Mouse (Mus musculus) stomach, postnatal 0 days (tissue): ENCODE measurements around the gene Rassf6. TPM values are rescaled to one million over a fixed set of nuclear protein-coding genes. Genes with fewer than 3 reads are reported as not detected.

Source experiments
- ATAC-seq: fragments of 200-750 bp; cut with Nextera tagmentation; 2 replicates; pipeline ENCODE4 v1.8.0; 2017; ENCODE audit not compliant: low FRiP score, low TSS enrichment
- DNase-seq: peaks from one replicate; pipeline ENCODE4 v3.0.0-alpha.2; 2016; ENCODE audit warnings: low spot score
- H3K27ac ChIP-seq: fragments of 300-500 bp; sonication (generic); replicated peaks from 2 replicates; pipeline ENCODE4 v1.5.1; 2014; ENCODE audit warnings: mild to moderate bottlenecking, control low read depth
- H3K27me3 ChIP-seq: fragments of 300-500 bp; sonication (generic); 2 replicates; pipeline ENCODE4 v1.6.1; 2014; ENCODE audit warnings: low read length; ENCODE audit not compliant: control insufficient read depth, insufficient read depth
- H3K36me3 ChIP-seq: fragments of 300-500 bp; sonication (generic); 2 replicates; pipeline ENCODE4 v1.6.1; 2014; ENCODE audit warnings: low read length, mixed read lengths; ENCODE audit not compliant: control insufficient read depth, insufficient read depth
- H3K4me1 ChIP-seq: fragments of 300-500 bp; sonication (generic); replicated peaks from 2 replicates; pipeline ENCODE4 v1.6.1; 2014; ENCODE audit warnings: antibody characterized with exemption; ENCODE audit not compliant: control insufficient read depth, insufficient read depth
- H3K4me2 ChIP-seq: fragments of 300-500 bp; sonication (generic); replicated peaks from 2 replicates; pipeline ENCODE4 v1.6.1; 2014; ENCODE audit warnings: low read depth, mild to moderate bottlenecking, control low read depth, moderate library complexity
- H3K4me3 ChIP-seq: fragments of 300-500 bp; sonication (generic); 2 replicates; pipeline ENCODE4 v1.5.1; 2014; ENCODE audit warnings: low read depth, low read length, control low read depth
- H3K9ac ChIP-seq: fragments of 300-500 bp; sonication (generic); 2 replicates; pipeline ENCODE4 v1.6.1; 2014; ENCODE audit warnings: mild to moderate bottlenecking, low read length, control low read depth, mixed read lengths
- H3K9me3 ChIP-seq: fragments of 300-500 bp; sonication (generic); 2 replicates; pipeline ENCODE4 v1.6.1; 2016; ENCODE audit warnings: low read length; ENCODE audit not compliant: control insufficient read depth
- CTCF ChIP-seq: IDR thresholded peaks from 2 replicates; pipeline ENCODE4 v1.5.1; 2016; ENCODE audit warnings: antibody characterized with exemption, low read depth, mild to moderate bottlenecking, moderate library complexity
- EP300 ChIP-seq: optimal IDR thresholded peaks from 2 replicates; pipeline ENCODE3; 2016; ENCODE audit warnings: antibody characterized with exemption
- WGBS: fragments of 180-500 bp; shearing (Covaris S2); extraction: QIAGEN DNeasy Blood & Tissue Kit; methylation state at CpG from one replicate; pipeline ENCODE4 v1.1.7; 2014; 5-methylcytosine and 5-hydroxymethylcytosine counted together
- polyA plus RNA-seq: library from polyadenylated mRNA; unstranded; fragments of >200 nt; fragmentation: Nextera tagmentation; extraction: Ambion mirVana; gene quantifications from 2 replicates; pipeline ENCODE4 v1.2.1, GENCODE M21; 2015

Rassf6 gene
- polyA plus RNA-seq, 1 experiment from 2014 or later: 14.5 TPM

GRCm38 (mm10) chr5:90677560-90677959, 37.1 kb upstream of the Rassf6 start:
- H3K4me2 ChIP-seq: no peak overlapping the region
- H3K27me3 ChIP-seq: no peaks in the 10 kb centered on the region
- H3K9ac ChIP-seq: no peak overlapping the region
- DNase-seq (no peak), ATAC-seq (no peak)
- no peak overlapping the region for H3K4me3 ChIP-seq
- no peaks in the 10 kb centered on the region for H3K36me3 ChIP-seq
- TF ChIP-seq EP300 (no peak), CTCF (no peak)
- no peaks in the 10 kb centered on the region for H3K4me1 ChIP-seq
- H3K27ac ChIP-seq: no peak overlapping the region
- WGBS: 46% methylated on average over 2 of the region's 2 CpGs
- no peaks in the 10 kb centered on the region for H3K9me3 ChIP-seq

GRCm38 (mm10) chr5:90661852-90662251, 21.4 kb upstream of the Rassf6 start:
- 62% methylated on average over 8 of the region's 8 CpGs for WGBS
- H3K9me3 ChIP-seq: no peaks in the 10 kb centered on the region

GRCm38 (mm10) chr5:90661436-90661835, 21.0 kb upstream of the Rassf6 start:
- Histone ChIP-seq H3K27ac (no peak overlapping the region), H3K9ac (no peak overlapping the region), H3K9me3 (no peaks in the 10 kb centered on the region), H3K4me2 (no peak overlapping the region), H3K36me3 (no peaks in the 10 kb centered on the region), H3K27me3 (no peaks in the 10 kb centered on the region), H3K4me3 (no peak overlapping the region), H3K4me1 (no peaks in the 10 kb centered on the region)
- TF ChIP-seq CTCF (peak; percentile 89), EP300 (no peak)
- peak; percentile 42 for DNase-seq
- WGBS: 16% methylated on average over 9 of the region's 9 CpGs
- peak; percentile 66 for ATAC-seq

More at GRCm38 (mm10) chr5:90661852-90662251, 21.4 kb upstream of the Rassf6 start:
- no peak overlapping the region for H3K4me3 ChIP-seq
- H3K4me2 ChIP-seq: no peak overlapping the region
- H3K27me3 ChIP-seq: no peaks in the 10 kb centered on the region
- H3K9ac ChIP-seq: no peak overlapping the region
- 0 out of 2 replicates have a peak, but pooled peaks have one; percentile 3 for ATAC-seq
- TF ChIP-seq EP300: no peak
- no peak for TF ChIP-seq CTCF
- no peaks in the 10 kb centered on the region for H3K4me1 ChIP-seq
- no peak for DNase-seq
- H3K27ac ChIP-seq: no peak overlapping the region
- H3K36me3 ChIP-seq: no peaks in the 10 kb centered on the region

- Histone ChIP-seq H3K27ac (no peak overlapping the region), H3K9ac (no peak overlapping the region), H3K36me3 (no peaks in the 10 kb centered on the region), H3K4me2 (no peak overlapping the region), H3K27me3 (no peaks in the 10 kb centered on the region), H3K9me3 (no peaks in the 10 kb centered on the region), H3K4me1 (no peaks in the 10 kb centered on the region), H3K4me3 (no peak overlapping the region)
- 85% methylated on average over 5 of the region's 5 CpGs for WGBS
- DNase-seq: no peak
- no peak for ATAC-seq
- no peak for TF ChIP-seq EP300
- TF ChIP-seq CTCF: no peak
Measured at GRCm38 (mm10) chr5:90660411-90660810, 20.0 kb upstream of the Rassf6 start.

GRCm38 (mm10) chr5:90656681-90657080, 16.2 kb upstream of the Rassf6 start:
- no peak overlapping the region for H3K4me2 ChIP-seq
- ATAC-seq (no peak), DNase-seq (no peak)
- H3K9ac ChIP-seq: no peak overlapping the region
- TF ChIP-seq EP300: no peak
- no peak for TF ChIP-seq CTCF
- WGBS: 91% methylated on average over 6 of the region's 6 CpGs
- no peaks in the 10 kb centered on the region for H3K36me3 ChIP-seq
- H3K27me3 ChIP-seq: no peaks in the 10 kb centered on the region
- no peaks in the 10 kb centered on the region for H3K9me3 ChIP-seq
- H3K4me3 ChIP-seq: no peak overlapping the region
- H3K4me1 ChIP-seq: no peaks in the 10 kb centered on the region
- H3K27ac ChIP-seq: no peak overlapping the region

GRCm38 (mm10) chr5:90655891-90656290, 15.4 kb upstream of the Rassf6 start:
- H3K27ac ChIP-seq: no peak overlapping the region
- H3K4me1 ChIP-seq: no peaks in the 10 kb centered on the region
- H3K27me3 ChIP-seq: no peaks in the 10 kb centered on the region
- H3K9ac ChIP-seq: no peak overlapping the region
- H3K4me2 ChIP-seq: no peak overlapping the region
- no peaks in the 10 kb centered on the region for H3K9me3 ChIP-seq
- H3K36me3 ChIP-seq: no peaks in the 10 kb centered on the region
- no peak overlapping the region for H3K4me3 ChIP-seq
- WGBS: 63% methylated on average over 13 of the region's 13 CpGs
- TF ChIP-seq CTCF (no peak), EP300 (no peak)
- ATAC-seq (no peak), DNase-seq (no peak)
